Mouse (Mus musculus) cerebellum, adult 2 months (tissue): ENCODE results near the gene Tube1. TPM values are rescaled to one million over a fixed set of nuclear protein-coding genes. Genes with fewer than 3 reads are reported as not detected.

Source experiments
- DNase-seq, 2 experiments: peaks; one replicate each; pipeline ENCODE4 v3.0.0; 2021
- H3K27ac ChIP-seq: fragments of 200-500 bp; 2 replicates; pipeline ENCODE4 v1.5.1; 2012; ENCODE audit warnings: low read length, control low read depth, inconsistent platforms; ENCODE audit not compliant: insufficient read depth
- H3K27me3 ChIP-seq: fragments of 200-500 bp; 2 replicates; pipeline ENCODE4 v1.6.1; 2012; ENCODE audit warnings: inconsistent platforms, mild to moderate bottlenecking, low read length, moderate library complexity; ENCODE audit not compliant: control insufficient read depth, insufficient read depth
- H3K4me1 ChIP-seq: fragments of 200-500 bp; 2 replicates; pipeline ENCODE4 v1.6.1; 2011; ENCODE audit warnings: low read length; ENCODE audit not compliant: control insufficient read depth, insufficient read depth
- H3K4me3 ChIP-seq: fragments of 200-500 bp; replicated peaks from 2 replicates; pipeline ENCODE3; 2011; ENCODE audit warnings: mild to moderate bottlenecking, low read depth, low read length, control low read depth; ENCODE audit not compliant: insufficient read depth
- CTCF ChIP-seq: fragments of 200-500 bp; IDR thresholded peaks from 2 replicates; pipeline ENCODE4 v1.5.1; 2011; ENCODE audit warnings: low read depth, mild to moderate bottlenecking, control low read depth, low read length, moderate library complexity, borderline replicate concordance; ENCODE audit not compliant: insufficient read depth
- POLR2A ChIP-seq: fragments of 200-500 bp; IDR thresholded peaks from 2 replicates; pipeline ENCODE4 v1.6.1; 2011; ENCODE audit warnings: low read length, control low read depth, borderline replicate concordance; ENCODE audit not compliant: insufficient read depth
- WGBS: fragments of 180-500 bp; shearing (Covaris S2); methylation state at CpG from one replicate; pipeline ENCODE4 v1.1.7; 2018; 5-methylcytosine and 5-hydroxymethylcytosine counted together
- polyA plus RNA-seq: library from polyadenylated mRNA; depleted of rRNA; stranded (reverse); fragments of >200 nt; gene quantifications from 2 replicates; pipeline ENCODE4 v1.2.3, GENCODE M21; 2012

The Tube1 gene
- polyA plus RNA-seq, 1 experiment = 6.6 TPM

DNA sequence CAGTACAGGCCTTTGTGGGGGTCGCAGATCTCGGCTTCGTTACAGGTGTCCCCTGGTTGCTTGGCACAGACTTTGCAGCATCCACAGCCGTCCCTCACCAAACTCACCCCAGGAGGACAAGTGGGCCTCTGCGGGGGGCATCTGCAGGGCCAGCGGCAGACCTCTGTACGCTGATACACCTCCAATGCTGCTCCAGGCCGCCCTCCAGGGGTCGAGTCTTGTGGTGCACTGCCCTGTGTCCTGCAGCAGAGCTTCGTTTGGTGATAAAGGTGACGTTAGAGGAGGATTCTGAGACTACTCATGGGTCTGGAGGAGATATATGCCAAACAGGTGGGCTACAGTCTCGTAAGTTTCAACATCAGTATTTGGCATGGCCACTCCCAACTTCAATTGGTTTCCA is 24.5 kb downstream of the Tube1 start:
- Histone ChIP-seq H3K27me3 (no peaks in the 10 kb centered on the region), H3K4me1 (no peaks in the 10 kb centered on the region), H3K27ac (no peak overlapping the region), H3K4me3 (no peak overlapping the region)
- DNase-seq = no peak
- TF ChIP-seq CTCF (no peak), POLR2A (no peak)
- WGBS = 51% methylated on average over 12 of the region's 12 CpGs

DNA sequence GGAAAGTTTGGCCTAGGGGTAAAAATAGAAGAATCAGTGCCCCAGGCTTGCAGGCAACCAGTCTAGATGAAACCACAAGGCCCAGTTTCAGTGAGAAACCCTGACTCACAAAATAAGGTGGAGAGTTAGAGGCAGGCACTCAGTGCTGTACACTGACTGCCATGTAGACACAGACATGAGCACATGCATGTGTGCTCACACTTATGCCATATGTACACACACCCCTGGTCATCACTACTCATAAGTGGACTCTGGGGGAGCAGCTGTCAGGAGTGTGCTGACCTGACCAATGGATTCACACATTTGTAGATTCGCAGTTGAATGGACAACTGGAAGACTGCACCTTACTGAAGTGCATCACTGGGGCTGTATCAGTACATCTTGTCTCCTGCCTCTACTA is 27.6 kb downstream of the Tube1 start:
- no peak overlapping the region for H3K27ac ChIP-seq
- 91% methylated on average over 1 of the region's 1 CpGs for WGBS
- H3K27me3 ChIP-seq = no peaks in the 10 kb centered on the region
- H3K4me3 ChIP-seq = no peak overlapping the region
- DNase-seq = no peak
- no peaks in the 10 kb centered on the region for H3K4me1 ChIP-seq
- no peak for TF ChIP-seq CTCF
- TF ChIP-seq POLR2A = no peak

DNA sequence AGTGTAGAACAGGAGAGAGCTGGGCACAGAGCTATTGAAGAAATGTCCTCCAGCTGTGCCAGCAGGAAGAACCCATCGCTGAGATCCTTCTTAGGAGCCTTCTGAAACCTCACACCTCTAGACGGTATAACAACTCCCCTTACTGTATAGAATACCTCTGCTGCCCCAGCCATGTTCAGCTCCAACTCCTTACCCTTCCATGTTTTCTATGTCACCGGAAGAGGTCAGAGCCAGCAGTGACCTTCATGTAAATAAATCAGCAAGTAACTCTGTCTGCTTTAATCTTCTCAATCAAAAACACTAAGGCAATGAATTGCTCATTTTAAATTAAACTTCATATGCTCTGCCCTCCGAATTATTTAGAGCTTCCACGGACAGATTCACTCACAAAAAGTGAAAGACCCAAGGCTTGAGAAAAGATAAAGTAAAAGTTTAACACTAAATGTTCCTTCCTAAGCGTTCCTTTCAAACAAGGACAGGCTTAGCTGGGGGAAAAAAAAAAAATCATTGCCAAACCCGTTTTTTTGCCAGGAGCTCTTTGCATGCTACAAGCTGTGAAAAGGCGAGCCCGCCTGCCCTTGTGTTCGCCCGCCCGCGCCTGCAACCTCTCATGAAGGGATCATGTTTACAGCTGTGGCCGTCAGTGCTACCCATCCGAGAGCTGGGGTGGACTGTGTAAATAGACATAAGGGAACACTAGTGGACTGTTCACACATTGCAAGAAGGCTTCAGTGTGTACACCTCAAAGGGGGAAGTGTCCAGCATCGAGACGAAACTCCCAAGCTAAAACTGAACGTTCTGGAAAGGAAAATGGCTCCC is 29.1 kb downstream of the Tube1 start:
- WGBS = 45% methylated on average over 18 of the region's 18 CpGs
- H3K27me3 ChIP-seq = no peaks in the 10 kb centered on the region
- DNase-seq = no peak
- no peak overlapping the region for H3K4me3 ChIP-seq
- H3K27ac ChIP-seq = no peak overlapping the region
- TF ChIP-seq POLR2A = no peak
- H3K4me1 ChIP-seq = no peaks in the 10 kb centered on the region

- no peaks in the 10 kb centered on the region for H3K4me1 ChIP-seq
- DNase-seq = no peak
- WGBS = 84% methylated on average over 10 of the region's 10 CpGs
- no peak within 1 kb of the TSS for H3K4me3 ChIP-seq
- TF ChIP-seq POLR2A (no peak), CTCF (no peak)
- H3K27ac ChIP-seq = no peak within 1 kb of the TSS
- no peaks in the 10 kb centered on the region for H3K27me3 ChIP-seq
These were observed 29.9 kb downstream of the Tube1 start, which contains the start of gene Ccn6 for GRCm38 (mm10) chr10:39163694-39164093. TSS of gene Ccn6 (minus strand) at chr10:39163794.

GRCm38 (mm10) chr10:39165632-39166115 is 31.9 kb downstream of the Tube1 start:
- TF ChIP-seq CTCF (no peak), POLR2A (no peak)
- peak overlapping the region; percentile 56 for H3K4me3 ChIP-seq
- no peaks in the 10 kb centered on the region for H3K27me3 ChIP-seq
- 1% methylated on average over 11 of the region's 11 CpGs for WGBS
- H3K4me1 ChIP-seq = no peaks in the 10 kb centered on the region
- H3K27ac ChIP-seq = no peak overlapping the region
- peak; percentile 57 to 64 for DNase-seq

DNA sequence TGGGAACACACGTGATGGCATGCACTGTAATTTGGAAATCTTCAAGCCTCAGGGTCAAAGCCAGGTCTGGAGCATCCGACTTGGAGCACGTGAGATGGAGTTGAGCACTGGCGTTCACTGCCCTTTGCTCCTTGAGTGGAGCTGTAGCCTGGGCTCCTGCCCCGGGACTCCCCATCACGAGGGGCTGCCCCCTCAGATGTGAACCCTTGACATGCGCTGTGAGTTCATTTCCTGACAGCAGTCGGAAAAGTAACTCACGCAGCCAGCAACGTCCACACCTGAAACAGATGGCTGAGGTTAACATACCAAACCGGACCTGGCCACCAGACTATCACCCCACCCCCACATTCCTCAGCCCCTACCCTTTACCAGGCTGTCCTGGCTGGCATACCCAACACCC is 33.8 kb downstream of the Tube1 start:
- Histone ChIP-seq H3K4me1 (no peaks in the 10 kb centered on the region), H3K27me3 (no peaks in the 10 kb centered on the region), H3K4me3 (no peak overlapping the region), H3K27ac (no peak overlapping the region)
- DNase-seq = no peak
- WGBS = 79% methylated on average over 11 of the region's 11 CpGs
- no peak for TF ChIP-seq POLR2A
- no peak for TF ChIP-seq CTCF

GRCm38 (mm10) chr10:39169642-39170041 is 35.9 kb downstream of the Tube1 start:
- DNase-seq = no peak
- Histone ChIP-seq H3K27me3 (no peaks in the 10 kb centered on the region), H3K4me3 (no peak overlapping the region), H3K27ac (no peak overlapping the region), H3K4me1 (no peaks in the 10 kb centered on the region)
- 60% methylated on average over 9 of the region's 9 CpGs for WGBS
- TF ChIP-seq CTCF (no peak), POLR2A (no peak)

DNA sequence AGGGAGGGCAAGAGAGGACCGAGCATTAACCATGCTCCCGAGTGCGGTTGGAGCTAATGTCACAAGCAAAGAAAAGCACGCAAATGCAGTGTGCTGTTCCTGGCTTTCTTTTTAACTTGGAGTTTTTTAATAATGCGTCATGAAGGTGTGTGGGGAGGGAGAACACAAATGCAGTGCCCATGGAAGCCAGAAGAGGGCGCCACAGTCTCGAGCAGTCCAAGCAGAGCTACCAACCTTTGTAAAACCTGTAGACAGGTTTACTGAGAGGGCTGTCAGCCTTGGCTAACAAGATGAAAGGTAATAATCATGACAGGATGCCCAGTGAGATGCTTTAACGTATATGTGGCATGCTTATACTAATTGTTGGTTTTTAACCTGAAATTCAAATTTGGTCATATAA is 36.4 kb downstream of the Tube1 start:
- TF ChIP-seq POLR2A (no peak), CTCF (peak; percentile 84)
- Histone ChIP-seq H3K27me3 (no peaks in the 10 kb centered on the region), H3K27ac (no peak overlapping the region), H3K4me1 (no peaks in the 10 kb centered on the region), H3K4me3 (no peak overlapping the region)
- peak; percentile 72 to 85 for DNase-seq
- 11% methylated on average over 8 of the region's 8 CpGs for WGBS
